Mouse (Mus musculus) erythroblast, adult 5-6 weeks (primary cell): ENCODE data around the gene Snca. TPM values are rescaled to one million over a fixed set of nuclear protein-coding genes. Genes with fewer than 3 reads are reported as not detected.
"Not testable (repeated sequence)": the region's sequence is repeated elsewhere in the genome, so short reads cannot be mapped to it uniquely, and the experiment has no call there.

Experiments
- ATAC-seq: replicated peaks from 2 replicates; pipeline ENCODE4 v1.8.0; 2016; ENCODE audit warnings: moderate number of reproducible peaks, mild to moderate bottlenecking, moderate TSS enrichment, inconsistent platforms; ENCODE audit not compliant: poor library complexity, low FRiP score, severe bottlenecking
- total RNA-seq, 2 experiments: library from RNA; stranded (forward) in 1 of 2; stranded (reverse) in 1 of 2; fragments of 150-400 nt in 1 of 2; fragments of 200-764, 138-1000 nt in 1 of 2; gene quantifications; 2 replicates each; pipeline versions ENCODE4 v1.2.3 to v1.2.4; 2015 to 2017; ENCODE audit warnings: low replicate concordance in 2 of 2

Gene Snca
- total RNA-seq, 2 experiments from 2014 or later: 1,672 to 2,172 TPM

GRCm38 (mm10) chr6:60731164-60731563, 98.5 kb downstream of the Snca start:
- no peak for ATAC-seq

DNA sequence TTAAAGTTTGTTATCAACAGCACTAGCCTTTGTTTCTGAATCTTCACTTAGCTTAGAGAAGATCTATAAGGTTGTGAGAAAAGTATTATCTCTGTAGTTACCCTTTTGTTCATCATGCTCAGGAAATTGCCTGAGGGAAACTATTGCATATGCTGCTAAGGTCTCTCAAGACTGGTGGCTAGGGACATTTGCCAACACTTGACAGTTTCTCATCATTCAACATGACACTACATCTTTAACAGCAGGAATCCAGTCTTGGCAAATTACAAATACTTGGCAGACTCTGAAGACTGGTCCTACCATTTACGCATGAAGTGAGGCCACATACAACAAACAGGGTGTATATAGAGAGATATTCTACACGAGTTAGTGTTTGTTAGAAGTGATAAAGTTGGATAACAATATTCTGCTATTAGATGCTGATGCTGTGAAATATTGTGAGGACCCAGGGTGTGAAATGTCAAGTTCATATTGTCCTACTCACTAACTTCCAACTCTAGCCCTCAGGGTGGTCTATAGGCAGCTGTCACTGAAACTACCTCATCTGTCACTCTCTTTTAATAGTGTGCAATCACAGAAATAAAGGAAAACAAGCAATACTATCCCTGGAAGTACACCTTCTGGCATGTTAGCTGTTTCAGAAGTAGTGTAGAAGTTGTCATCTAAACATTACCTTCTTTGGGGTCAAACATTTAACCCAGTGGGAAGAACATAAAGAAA, 105.4 kb downstream of the Snca start:
- ATAC-seq: no peak

DNA sequence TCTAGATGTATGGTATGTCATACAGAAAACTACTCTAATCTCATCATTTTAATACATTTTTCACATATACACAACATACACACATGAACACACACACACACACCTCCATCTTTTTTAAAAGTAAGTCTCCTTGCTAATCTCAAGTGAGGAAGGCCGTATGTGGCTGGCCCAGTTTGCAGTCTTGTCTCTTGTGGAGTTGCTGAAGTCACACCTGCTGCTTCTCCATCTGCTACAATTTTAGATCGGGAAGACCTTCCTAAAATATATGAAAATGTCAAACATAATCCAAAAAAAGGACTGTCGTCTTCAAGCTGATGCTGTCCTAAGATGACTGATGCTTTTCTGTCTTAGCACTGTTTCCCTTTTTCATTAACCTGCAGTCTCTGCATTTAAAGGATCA, 112.1 kb downstream of the Snca start:
- ATAC-seq: no peak

- no peak for ATAC-seq
Measured at GRCm38 (mm10) chr6:60709997-60710471, 119.6 kb downstream of the Snca start.

DNA sequence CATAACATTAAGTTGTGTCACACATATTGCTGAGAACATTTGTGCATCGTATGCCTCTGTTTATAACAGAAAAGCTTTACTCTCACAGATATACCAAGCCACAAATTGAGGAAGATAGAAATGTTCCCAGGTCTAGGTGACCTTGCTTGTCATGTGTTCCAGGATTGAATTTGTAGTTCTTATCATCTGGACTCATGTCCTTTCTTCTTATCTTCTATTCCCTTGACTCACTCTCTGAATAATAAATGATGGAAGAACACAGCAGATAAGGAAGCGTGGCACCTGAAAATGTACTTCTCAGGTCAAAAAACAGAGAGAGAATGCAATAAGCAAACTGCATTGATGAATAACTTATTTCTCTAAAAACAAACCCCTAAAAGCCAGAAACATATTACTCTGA, 131.6 kb downstream of the Snca start:
- ATAC-seq: no peak

DNA sequence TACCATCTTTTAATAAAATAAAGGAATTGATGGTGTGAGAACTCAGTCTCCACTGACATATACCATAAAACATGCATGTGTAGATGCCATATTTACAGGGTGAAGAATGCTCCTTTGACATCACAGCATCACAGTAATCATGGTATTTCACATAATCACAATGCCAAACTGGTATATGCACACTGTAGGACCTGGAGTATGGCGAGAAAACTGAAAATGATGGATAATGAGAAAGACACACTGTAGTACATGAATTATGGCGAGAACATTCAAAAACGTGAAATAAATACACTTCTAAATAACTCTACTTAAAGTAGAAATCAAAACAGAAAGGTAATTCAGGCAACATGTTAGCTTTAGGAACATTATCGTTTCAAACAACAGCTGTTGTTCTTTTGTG, 142.6 kb downstream of the Snca start:
- ATAC-seq: not testable (repeated sequence)

- ATAC-seq: no peak; the same call in 1 of the 2 replicates
Measured at GRCm38 (mm10) chr6:60682233-60682632, 147.4 kb downstream of the Snca start.

Other genes with a start within 250 kb of the Snca start
- gene Mmrn1, start 95.1 kb upstream of the Snca start, total RNA-seq (2015; ENCODE audit: low replicate concordance): 2.9 and 3.8 TPM in 2 replicates
- 0.84 and 2.5 TPM in 2 replicates for gene Mmrn1, start 95.1 kb upstream of the Snca start, total RNA-seq (2017; ENCODE audit: low replicate concordance)